Mouse (Mus musculus): Measurements from ENCODE around the gene Trim58.

The Trim58 gene

DNA sequence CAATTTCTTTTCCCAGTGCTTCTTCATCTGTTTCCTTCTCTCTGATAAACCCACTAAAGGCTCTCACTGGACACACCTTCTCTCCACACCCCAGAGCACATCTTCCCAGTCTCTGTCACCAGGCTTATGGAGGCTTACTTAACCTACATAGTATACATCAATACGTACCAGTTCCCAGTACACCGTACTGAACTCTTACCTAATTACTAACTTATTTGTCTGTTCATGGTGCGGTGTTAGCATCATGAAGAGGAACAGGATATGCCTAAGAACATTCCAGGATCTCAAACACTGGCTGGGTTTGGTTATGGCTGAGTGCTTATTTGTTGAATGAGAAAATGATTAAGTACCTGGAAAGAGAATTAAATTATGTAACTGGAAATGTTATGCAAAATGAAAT, 14.9 kb downstream of the Trim58 start:
- DNase-seq, result no peak

DNA sequence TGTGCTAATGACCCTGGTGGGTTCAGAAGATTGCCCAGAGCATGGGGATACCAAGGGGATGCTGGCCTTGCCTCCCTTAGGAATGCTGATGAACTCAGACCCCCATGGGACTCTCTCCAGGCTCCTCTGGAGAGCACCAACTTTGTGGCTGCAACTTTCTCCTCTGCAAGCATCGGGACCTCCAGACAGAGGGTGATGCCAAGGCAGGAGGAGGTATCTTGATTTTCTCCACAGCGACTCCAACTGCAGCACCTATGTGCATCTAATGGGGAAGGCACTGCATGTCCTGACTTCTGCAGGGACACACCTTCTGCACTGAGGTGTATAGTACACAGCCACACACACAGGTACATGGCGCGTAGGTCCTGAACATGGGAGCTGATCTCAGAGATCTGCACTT, 18.3 kb downstream of the Trim58 start, which contains the start of gene Olfr322:
Olfr322 (plus strand) TSS at position 187 of the 400 bp plus-strand sequence.
- no peak for DNase-seq

DNA sequence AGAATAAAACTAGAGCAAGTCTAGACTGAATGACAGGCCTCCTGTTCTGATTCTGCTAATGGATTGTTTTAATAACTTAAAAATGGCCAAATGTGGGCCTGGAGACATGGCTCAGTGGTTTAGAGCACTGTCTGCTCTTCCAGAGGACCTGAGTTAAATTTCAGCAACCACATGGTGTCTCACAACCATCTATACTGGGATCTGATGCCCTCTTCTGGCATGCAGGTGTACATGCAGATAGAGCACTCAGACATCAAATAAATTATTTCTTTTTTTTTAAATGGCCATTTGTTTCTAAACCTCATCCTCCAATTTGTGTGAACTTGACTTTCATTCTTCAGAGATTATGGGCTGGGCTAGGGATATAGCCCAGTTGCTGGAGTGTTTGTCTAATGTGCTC, 29.0 kb downstream of the Trim58 start:
- no peak for DNase-seq

DNA sequence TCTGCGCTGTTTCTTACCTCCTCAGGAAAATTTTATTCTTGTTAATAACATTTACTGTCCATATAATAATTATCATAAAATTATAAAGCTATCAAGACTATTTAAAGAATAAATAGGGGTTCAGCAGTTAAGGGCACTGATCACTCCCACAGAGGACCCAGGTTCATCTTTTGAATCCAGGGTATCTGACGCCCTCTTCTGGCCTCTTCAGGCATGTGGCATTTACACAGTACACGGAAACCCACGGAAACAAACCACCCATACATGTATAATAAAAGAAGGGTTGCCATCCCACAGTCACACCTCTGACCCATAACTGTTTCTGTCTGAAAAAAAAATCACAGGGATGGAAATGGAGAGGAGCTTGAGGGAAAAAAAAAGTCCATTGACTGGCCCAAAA, 31.6 kb downstream of the Trim58 start:
- no peak for DNase-seq

DNA sequence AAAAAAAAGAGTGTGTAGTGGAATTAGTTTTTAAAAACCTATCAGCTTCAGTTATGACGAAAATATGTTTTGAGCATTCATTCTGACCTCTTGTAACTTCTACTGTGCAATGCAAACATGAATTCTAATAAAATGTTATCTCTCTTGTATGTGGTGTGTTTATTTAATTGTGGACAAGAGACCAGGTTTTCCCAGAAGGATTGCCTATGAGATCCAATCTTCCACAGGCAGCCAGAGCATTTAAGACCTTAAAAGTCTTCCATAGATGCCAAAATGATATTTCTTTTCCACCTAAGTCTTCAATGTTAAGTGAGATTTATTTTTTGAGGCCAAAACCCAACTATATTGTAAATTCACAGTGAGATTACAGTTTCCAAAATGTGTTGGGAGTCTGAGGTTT, 40.5 kb downstream of the Trim58 start, which contains the start of gene Olfr320:
Olfr320 (plus strand) TSS at position 301 of the 400 bp plus-strand sequence.
- DNase-seq, result no peak

DNA sequence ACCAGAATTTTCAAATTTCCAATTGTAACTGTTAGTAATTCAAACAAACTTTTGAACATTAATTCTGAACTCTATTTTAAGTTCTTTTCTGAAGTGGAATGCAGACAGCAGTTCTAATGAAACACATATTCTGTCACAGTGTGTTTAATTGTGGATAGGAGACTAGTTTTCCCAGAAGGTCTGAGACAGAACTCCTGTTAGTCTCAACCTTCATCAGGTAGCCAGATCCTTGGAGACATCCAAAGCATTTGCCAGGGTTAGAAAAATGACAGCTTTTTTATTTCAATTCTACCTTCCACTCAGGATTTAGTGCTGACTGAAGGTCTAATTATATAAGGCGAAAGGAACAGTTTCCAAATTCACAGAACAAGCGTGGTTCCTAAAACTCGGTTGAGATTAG, 58.6 kb downstream of the Trim58 start, which contains the start of gene Olfr319:
Olfr319 (plus strand) TSS at position 301 of the 400 bp plus-strand sequence.
- DNase-seq, result no peak
